Mouse (Mus musculus) cerebellum, adult 2 months (tissue): ENCODE results near the gene Eya2. TPM values are rescaled to one million over a fixed set of nuclear protein-coding genes. Genes with fewer than 3 reads are reported as not detected.

Source experiments
- DNase-seq, 2 experiments: peaks; one replicate each; pipeline ENCODE4 v3.0.0; 2021
- H3K27ac ChIP-seq: fragments of 200-500 bp; 2 replicates; pipeline ENCODE4 v1.5.1; 2012; ENCODE audit warnings: low read length, control low read depth, inconsistent platforms; ENCODE audit not compliant: insufficient read depth
- H3K27me3 ChIP-seq: fragments of 200-500 bp; 2 replicates; pipeline ENCODE4 v1.6.1; 2012; ENCODE audit warnings: inconsistent platforms, mild to moderate bottlenecking, low read length, moderate library complexity; ENCODE audit not compliant: control insufficient read depth, insufficient read depth
- H3K4me1 ChIP-seq: fragments of 200-500 bp; 2 replicates; pipeline ENCODE4 v1.6.1; 2011; ENCODE audit warnings: low read length; ENCODE audit not compliant: control insufficient read depth, insufficient read depth
- H3K4me3 ChIP-seq: fragments of 200-500 bp; replicated peaks from 2 replicates; pipeline ENCODE3; 2011; ENCODE audit warnings: mild to moderate bottlenecking, low read depth, low read length, control low read depth; ENCODE audit not compliant: insufficient read depth
- CTCF ChIP-seq: fragments of 200-500 bp; IDR thresholded peaks from 2 replicates; pipeline ENCODE4 v1.5.1; 2011; ENCODE audit warnings: low read depth, mild to moderate bottlenecking, control low read depth, low read length, moderate library complexity, borderline replicate concordance; ENCODE audit not compliant: insufficient read depth
- POLR2A ChIP-seq: fragments of 200-500 bp; IDR thresholded peaks from 2 replicates; pipeline ENCODE4 v1.6.1; 2011; ENCODE audit warnings: low read length, control low read depth, borderline replicate concordance; ENCODE audit not compliant: insufficient read depth
- WGBS: fragments of 180-500 bp; shearing (Covaris S2); methylation state at CpG from one replicate; pipeline ENCODE4 v1.1.7; 2018; 5-methylcytosine and 5-hydroxymethylcytosine counted together
- polyA plus RNA-seq: library from polyadenylated mRNA; depleted of rRNA; stranded (reverse); fragments of >200 nt; gene quantifications from 2 replicates; pipeline ENCODE4 v1.2.3, GENCODE M21; 2012

Eya2 gene
- polyA plus RNA-seq, 1 experiment = 10.9 TPM

DNA sequence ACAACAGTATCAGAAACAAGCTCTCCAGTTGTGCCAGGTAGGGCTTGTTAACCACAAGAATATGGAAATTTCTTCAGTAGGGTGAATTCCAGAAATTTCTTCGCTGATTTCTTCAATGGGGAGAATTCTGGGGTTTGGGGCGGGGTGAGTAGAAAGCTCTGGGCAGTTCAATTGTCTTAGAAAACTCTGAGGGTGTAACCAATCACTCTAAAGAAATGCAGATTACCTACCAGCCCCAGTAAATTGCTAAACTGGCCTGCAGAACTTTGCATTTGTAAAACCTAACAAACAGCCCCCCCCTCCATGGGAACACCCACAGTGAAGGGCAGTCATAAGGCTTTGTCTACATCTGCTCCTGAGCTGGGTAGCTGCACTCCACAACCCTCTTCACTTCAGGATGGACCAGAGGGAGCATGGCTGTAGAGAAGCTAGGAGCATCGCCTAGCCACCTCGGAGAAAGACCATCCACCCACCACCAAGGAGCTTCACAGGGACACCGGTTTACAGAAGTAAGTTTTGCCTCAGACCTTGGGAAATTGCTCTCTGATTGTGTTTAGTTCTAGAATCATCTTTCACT, 215.2 kb downstream of the Eya2 start:
- 79% methylated on average over 5 of the region's 5 CpGs for WGBS

DNA sequence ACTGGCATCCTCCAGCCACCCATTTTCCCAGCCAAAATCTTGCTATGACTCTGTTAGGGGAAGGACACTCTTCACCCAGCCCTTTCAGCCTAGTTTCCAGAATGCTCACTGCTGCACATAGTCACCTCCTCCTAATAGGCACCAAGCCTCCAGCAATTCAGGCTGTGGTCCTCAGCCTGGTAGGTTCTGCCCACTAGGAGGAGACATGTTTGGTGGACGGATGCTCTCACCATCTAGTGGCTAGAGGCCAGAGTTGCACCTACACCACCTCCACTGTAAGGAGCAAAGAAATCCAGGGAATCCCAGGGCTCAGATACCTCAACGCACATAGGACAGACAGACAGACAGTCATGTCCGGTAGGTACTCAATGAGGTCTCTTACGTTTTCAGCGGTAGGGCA, 216.7 kb downstream of the Eya2 start:
- Histone ChIP-seq H3K4me1 (no peaks in the 10 kb centered on the region), H3K27ac (no peak overlapping the region), H3K4me3 (no peak overlapping the region), H3K27me3 (no peaks in the 10 kb centered on the region)
- DNase-seq = peak; percentile 58 to 66
- 66% methylated on average over 5 of the region's 5 CpGs for WGBS
- no peak for TF ChIP-seq POLR2A
- peak; percentile 52; the same call in 1 of the 2 replicates for TF ChIP-seq CTCF

More for the DNA sequence above, 215.2 kb downstream of the Eya2 start:
- Histone ChIP-seq H3K4me1 (no peaks in the 10 kb centered on the region), H3K27me3 (no peaks in the 10 kb centered on the region), H3K4me3 (no peak overlapping the region), H3K27ac (no peak overlapping the region)
- TF ChIP-seq POLR2A (no peak), CTCF (no peak)
- DNase-seq = no peak

DNA sequence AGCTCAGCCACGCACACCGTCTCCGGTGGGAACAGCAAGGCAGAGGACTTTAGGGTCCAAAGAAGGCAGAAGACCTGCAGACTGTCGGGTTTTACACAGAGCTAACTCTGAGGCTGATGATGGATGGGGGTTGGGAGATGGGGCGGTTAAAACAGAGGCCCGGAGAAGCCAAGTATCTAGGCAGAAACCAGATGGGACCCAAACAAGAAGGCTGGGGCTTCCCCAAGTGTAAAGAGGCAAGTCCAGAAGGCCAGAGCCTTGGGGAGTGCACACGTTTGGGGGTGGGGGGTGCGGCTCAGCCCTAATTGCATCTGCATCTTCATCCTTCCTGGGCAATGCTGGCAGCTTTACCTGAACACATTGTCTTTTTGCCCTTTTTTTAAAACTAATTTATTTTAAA, 218.1 kb downstream of the Eya2 start:
- Histone ChIP-seq H3K27ac (no peak overlapping the region), H3K4me3 (no peak overlapping the region), H3K27me3 (no peaks in the 10 kb centered on the region), H3K4me1 (no peaks in the 10 kb centered on the region; the same call in 1 of the 2 replicates)
- no peak for TF ChIP-seq CTCF
- no peak for TF ChIP-seq POLR2A
- DNase-seq = no peak
- WGBS = 79% methylated on average over 8 of the region's 8 CpGs

DNA sequence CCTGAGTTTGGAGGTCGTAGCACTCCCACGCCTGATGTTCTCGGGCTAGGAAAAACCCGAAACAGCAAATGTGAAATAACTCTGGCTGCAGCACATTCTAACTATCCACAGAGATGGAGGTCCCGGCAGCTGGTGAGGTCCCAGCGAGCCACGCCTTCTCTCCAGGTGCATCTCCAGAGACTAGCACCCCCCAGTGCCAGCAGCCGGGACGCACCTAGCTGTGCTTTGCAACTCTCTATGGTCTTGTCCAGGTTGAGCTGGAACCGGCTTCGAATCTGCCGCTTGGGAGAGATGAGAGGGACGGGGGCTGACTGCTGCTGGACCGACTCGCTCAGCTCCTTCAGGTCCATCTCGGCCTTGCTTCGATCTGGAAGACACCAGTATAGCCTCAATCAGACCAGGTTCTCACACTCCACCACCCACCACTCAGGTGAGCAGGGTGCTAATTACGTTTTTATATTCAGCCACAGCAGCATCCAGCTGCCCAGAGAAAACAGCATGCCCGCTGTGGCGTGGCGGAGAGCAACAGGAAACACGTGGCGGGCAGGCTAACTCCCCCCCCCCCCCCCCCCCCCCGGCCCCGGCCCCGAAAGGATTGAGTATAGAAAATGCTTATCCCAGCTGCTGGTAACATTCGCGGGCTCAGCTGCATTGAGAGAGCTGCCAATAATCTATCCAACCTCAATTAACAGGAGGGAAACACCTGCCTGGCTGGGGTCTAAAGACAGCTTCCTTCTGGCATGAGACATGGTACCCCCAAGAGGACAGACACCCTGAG, 220.5 kb downstream of the Eya2 start:
- Histone ChIP-seq H3K4me1 (peaks cover 7% of the 10 kb centered on the region), H3K27me3 (no peaks in the 10 kb centered on the region), H3K4me3 (no peak overlapping the region), H3K27ac (no peak overlapping the region)
- WGBS = 81% methylated on average over 25 of the region's 28 CpGs
- DNase-seq = no peak
- no peak for TF ChIP-seq POLR2A
- no peak for TF ChIP-seq CTCF

DNA sequence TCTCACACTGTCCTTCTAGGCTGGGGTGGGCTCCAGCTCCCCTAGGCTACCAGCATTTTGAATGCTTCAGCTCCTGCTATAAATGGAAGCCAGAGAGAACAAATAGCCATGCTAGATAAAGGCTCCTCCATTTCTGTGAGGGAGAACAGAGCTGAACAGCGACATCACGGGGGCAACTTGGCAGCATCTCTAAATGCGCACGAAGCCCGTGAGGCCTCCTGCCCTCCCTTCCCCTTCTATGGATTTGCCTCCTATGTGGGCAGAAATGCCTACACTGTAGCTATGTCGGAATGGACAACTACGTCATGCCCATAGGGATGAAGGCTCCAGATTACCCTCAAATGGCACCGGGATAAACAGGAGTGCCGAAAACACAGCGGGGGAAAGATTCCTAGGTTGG, 222.6 kb downstream of the Eya2 start:
- TF ChIP-seq POLR2A (no peak), CTCF (no peak)
- 58% methylated on average over 10 of the region's 10 CpGs for WGBS
- peaks cover 18% of the 10 kb centered on the region for H3K4me1 ChIP-seq
- no peak overlapping the region for H3K27ac ChIP-seq
- H3K4me3 ChIP-seq = no peak overlapping the region
- no peak for DNase-seq
- H3K27me3 ChIP-seq = no peaks in the 10 kb centered on the region

DNA sequence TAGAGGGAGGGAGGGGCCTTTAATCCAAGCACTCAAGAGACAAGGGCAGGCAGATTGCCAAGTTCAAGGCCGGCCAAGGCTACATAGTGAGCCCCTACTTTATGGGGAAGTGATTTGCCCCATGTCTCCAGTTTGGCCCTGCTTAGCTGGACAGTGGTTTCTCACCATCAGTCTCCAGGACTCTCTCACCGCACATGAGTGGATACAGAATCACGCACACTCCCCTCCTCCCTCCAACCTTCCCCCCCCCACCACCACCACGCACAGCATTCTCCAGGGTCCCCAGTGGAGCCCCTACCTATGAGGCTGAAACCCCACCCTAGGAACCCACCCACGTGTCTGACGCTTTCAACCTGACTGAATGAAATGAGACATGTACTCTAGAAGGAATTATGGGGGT, 223.7 kb downstream of the Eya2 start:
- TF ChIP-seq POLR2A = no peak
- TF ChIP-seq CTCF = no peak
- DNase-seq = no peak
- H3K4me3 ChIP-seq = no peak overlapping the region
- 76% methylated on average over 6 of the region's 6 CpGs for WGBS
- H3K4me1 ChIP-seq = peaks cover 21% of the 10 kb centered on the region
- no peak overlapping the region for H3K27ac ChIP-seq
- no peaks in the 10 kb centered on the region for H3K27me3 ChIP-seq

DNA sequence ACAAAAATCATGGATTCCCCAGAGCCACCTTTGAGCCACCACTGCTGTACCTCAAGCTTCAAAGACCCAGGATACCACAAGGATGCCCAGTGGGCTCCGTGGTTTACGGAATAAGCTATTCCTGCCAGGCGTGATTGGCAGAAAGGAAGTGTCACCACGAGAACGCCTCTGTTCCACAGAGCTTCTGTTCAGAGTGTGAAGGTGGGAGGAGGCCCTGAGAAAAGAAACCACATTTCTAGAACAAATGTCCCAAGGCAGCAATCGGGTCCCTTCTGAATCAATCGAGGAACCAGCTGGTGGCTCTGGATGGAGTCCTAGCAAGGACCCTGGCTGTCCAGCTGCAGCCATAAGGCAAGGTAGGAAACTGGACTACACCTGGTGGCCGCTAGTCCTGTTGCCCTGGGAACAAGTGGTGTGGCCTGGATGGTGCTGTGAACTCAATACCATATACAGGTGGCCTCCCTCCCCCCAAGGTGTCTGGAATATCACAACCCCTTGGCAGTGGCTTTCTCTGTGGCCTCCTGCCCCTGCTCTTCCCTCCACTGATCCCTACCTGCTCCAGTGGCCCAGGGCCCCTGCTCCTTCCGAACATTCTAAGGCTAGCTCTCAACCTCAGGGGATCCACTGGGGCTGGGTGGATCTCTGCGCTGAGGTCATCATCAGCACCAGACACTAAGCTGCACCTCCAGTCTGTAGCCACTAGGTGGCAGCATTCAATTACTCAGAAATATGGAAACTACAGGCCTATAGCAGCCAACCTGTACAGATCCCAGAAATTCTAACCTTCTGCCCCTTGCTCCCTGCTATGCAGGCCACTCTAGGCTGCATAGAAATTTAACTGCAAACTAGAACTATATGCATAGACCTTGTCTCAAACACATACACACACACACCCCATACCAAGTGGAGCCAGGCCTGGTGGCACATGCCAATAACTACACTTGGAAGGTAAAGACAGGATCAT, 224.4 kb downstream of the Eya2 start:
- peak; percentile 77 to 78 for DNase-seq
- 53% methylated on average over 10 of the region's 10 CpGs for WGBS
- H3K27ac ChIP-seq = no peak overlapping the region
- no peaks in the 10 kb centered on the region for H3K27me3 ChIP-seq
- TF ChIP-seq POLR2A (no peak), CTCF (peak; percentile 90)
- H3K4me3 ChIP-seq = no peak overlapping the region
- peaks cover 21% of the 10 kb centered on the region for H3K4me1 ChIP-seq

DNA sequence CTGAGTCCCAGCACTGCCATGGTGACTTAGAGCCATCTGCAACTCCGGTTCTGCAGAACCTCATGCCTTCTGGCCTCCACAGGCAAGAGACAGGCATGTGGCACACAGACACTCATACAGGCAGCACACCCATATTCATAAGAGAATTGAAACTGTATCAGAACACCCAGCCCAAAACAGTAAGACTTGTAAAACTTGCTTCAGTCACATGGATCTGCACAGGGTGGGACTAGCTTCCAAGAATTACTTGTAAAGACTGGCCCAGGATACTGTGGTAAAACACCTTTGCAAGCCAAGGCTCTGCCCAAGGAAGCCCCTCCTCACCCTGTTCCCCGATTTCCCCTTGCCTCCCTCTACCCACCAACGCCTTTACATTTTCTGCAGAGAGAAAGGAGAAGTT, 225.2 kb downstream of the Eya2 start:
- peaks cover 28% of the 10 kb centered on the region for H3K4me1 ChIP-seq
- H3K27me3 ChIP-seq = no peaks in the 10 kb centered on the region
- WGBS = 75% methylated on average over 3 of the region's 3 CpGs
- no peak for TF ChIP-seq CTCF
- no peak for TF ChIP-seq POLR2A
- H3K4me3 ChIP-seq = no peak overlapping the region
- DNase-seq = no peak
- no peak overlapping the region for H3K27ac ChIP-seq
